Mouse (Mus musculus): ENCODE results near the gene Ddx21.

Gene Ddx21

DNA sequence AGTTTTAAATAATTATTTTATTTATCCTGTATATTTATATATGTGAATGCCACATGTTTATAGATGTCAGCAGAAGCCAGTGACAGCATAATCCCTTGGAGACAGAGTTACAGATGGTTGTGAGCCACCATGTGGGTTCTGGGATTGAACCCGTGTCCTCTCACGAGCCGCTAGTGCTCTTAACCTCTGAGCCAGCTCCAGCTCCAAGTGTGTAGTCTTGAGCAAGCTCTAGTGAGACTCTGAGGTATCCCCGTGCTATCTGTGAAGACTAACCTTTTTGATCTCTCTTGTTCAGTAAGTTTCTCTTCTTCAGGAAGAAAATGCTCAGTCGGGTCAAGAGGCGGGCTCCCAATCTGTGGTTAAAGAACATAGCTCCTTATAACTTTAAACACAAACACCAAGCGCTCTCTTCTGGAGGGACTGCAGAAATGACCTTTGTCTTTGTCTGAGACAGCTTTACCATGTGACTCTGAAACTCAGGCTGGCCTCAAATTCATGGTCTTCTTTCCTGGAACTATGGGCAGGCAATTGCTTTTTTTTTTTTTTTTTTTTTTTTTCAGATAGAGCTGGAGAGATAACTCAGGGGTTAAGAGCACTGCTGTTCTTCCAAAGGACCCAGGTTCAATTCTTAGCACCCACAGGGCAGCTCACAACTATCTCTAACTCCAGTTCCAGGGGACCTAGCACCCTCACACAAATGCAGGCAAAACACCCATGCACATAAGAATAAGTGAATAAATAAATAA is 31.8 kb downstream of the Ddx21 start:
- DNase-seq (ENCODE audit: low spot score), result no peak

- no peak for DNase-seq (ENCODE audit: low spot score)
Observed at GRCm38 (mm10) chr10:62568861-62569260, 33.2 kb downstream of the Ddx21 start.

DNA sequence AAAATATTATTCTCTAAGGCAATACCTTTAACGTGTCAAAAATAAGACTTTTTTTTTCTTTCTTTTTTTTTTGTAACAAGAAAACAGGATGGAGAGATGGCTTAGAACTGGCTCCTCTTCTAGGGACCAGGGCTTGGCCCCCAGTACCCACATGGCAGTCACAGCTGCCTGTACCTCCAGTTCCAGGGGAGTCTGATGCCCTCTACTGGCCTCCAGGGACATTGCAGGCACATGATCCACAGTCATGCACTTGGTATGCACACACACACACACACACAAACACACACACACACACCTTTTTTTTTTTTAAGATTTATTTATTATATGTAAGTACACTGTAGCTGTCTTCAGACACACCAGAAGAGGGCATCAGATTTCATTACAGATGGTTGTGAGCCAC is 44.3 kb downstream of the Ddx21 start:
- DNase-seq (ENCODE audit: low spot score), result no peak

- no peak for DNase-seq (ENCODE audit: low spot score)
Observed at GRCm38 (mm10) chr10:62556558-62556901, 45.6 kb downstream of the Ddx21 start.

DNA sequence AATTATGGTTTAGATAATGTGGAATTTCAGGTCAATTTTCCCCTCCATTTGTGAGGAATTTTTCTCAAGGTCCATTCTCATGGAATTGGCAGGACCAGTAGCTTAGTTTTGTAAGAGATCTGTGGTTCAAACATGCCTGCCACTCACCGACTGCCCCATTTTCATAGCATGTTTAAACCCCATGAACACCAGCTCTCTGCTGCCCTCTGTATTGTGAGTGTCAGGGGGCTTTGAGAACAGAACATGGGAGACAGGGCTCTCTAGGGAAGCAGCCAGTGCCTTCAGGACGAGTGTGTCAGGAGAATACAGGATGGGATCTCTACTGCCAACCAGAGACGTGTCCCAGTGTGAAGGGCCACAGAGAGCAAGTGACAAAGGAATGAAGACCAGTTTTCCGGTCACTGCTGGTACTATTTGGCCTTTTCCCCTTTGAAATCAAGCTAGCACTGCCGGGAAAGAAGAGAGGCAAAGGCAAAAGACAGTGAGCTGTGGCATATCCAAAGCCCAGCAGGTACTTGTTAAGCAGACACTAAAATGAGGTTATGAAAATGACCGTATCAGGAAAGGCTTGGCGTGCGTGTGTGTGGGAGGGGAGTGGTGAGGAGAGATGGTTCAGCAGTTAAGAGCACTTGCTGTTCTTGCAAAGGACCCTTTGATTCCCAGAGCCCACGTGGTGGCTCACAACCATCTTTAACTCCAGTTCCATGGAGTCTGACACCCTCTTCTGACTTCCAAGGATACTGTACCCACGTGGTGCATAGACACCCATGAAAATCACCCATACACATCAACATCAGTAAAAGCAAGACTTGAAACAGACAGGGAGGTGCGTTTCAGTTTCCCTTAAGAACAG is 46.1 kb downstream of the Ddx21 start:
- no peak for DNase-seq (ENCODE audit: low spot score)

GRCm38 (mm10) chr10:62553611-62554091 is 48.4 kb downstream of the Ddx21 start:
- DNase-seq (ENCODE audit: low spot score), result no peak

DNA sequence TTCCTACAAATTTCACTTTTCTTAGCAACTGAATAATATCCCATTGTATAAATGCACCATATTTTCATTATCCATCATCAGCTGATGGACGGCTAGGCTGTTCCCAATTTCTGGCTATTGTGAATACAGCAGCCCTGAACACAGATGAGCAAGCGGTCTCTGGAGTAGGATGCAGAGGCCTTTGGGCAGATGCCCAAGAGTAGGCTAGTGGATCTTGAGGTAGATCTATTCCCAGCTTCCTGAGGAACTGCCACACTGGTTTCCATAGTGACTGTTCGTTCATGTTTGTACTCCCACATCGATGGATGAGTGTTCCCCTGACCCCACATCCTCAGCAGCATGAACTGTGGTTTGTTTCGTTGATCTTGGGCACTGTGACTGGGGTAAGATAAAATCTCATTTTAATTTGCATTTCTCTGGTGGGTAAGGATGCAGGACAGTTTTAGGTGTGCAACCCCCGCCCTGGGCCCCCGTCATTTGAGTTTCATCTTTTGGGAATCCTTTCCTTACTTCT is 51.2 kb downstream of the Ddx21 start:
- DNase-seq (ENCODE audit: low spot score), result no peak

DNA sequence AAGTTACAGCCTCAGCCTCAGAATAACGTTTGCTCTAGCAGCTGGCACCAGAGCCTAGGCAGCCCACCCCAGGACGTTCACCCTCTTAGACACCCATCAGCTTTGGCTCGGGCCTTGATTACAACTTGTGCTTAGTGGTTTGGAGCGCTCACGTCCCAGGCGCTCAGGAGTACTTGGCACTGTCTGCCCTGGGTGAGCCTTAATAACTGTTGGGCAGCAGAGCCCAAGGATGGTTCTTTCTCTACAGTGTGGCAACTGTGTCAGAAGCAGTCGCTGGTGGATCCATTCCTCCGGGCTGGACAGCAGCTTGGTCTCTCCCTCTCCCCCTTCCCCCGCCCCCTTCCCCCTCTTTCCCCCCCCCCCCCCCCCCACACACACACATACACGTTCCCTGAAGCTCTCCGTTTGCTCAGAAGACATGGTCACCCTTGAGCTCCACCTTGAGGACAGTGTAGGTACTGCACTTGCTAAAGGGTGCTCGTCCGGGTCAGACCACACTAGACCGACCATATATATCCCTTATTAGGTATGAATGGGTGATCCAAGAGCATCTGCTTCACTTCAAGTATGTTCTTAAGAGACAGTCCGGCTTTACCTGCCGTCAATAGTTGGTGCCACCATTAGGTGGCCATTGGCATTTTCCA is 52.4 kb downstream of the Ddx21 start:
- peak; percentile 78 for DNase-seq (ENCODE audit: low spot score)

GRCm38 (mm10) chr10:62546441-62546840 is 55.6 kb downstream of the Ddx21 start:
- no peak for DNase-seq (ENCODE audit: low spot score)

DNA sequence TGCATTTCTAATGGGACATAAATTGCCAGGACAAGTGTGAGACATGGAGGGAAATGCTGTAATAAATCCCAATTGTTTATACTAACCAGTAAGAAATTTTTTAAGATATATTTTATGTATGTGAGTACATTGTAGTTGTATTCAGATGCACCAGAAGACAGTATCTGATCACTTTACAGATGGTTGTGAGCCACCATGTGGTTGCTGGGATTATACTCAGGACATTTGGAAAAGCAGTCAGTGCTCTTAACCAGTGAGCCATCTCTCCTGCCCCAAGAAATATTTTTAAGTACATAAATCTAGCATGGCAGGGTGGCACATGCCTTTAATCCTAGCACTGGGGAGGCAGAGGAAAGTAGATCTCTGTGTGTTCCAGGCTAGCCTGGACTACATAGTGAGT is 56.3 kb downstream of the Ddx21 start:
- no peak for DNase-seq (ENCODE audit: low spot score)

- DNase-seq (ENCODE audit: low spot score), result no peak
Observed at GRCm38 (mm10) chr10:62544316-62544715, 57.8 kb downstream of the Ddx21 start.

- no peak for DNase-seq (ENCODE audit: low spot score)
Observed at GRCm38 (mm10) chr10:62543399-62543808, 58.7 kb downstream of the Ddx21 start.

GRCm38 (mm10) chr10:62542928-62543327 is 59.2 kb downstream of the Ddx21 start:
- no peak for DNase-seq (ENCODE audit: low spot score)

DNA sequence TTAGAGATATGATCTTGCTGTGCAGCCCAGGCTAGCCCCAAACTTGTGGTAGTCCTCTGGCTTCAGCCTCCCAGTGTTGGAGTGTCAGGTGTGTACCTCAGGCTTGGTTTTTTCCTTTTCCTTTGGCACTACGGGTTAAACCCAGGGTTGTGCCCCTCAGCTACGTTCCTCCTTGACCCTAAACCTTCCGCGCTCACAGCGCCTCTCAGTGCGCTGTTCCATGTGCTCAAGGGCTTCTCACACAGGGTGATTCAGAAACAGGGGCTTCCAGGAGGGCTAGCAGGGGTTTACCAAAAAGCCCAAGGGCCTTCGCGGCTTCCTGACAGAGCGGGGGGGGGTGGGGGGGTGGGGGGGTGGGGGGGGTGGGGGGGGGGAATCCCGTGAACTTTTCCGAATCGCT is 59.6 kb downstream of the Ddx21 start:
- no peak for DNase-seq (ENCODE audit: low spot score)

GRCm38 (mm10) chr10:62541499-62541898 is 60.6 kb downstream of the Ddx21 start:
- no peak for DNase-seq (ENCODE audit: low spot score)

DNA sequence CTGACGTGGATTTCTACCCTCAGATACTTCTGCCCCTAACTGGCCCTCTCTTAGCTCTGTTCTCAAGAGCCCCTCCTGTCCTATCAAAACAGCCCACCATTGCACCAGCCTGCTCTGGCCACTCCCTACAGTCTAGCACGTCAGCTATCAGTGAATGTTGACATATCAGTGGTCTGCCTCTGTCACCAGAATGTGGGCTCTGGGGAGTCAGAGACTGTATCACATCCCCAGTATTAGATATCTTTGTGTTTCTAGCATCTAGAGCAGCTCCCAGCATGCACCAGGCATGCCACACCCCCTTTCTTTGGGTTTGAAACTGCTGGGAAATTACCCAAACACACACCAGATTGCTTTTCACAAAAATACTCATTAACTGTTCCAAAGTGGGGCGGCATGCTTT is 61.3 kb downstream of the Ddx21 start:
- no peak for DNase-seq (ENCODE audit: low spot score)

DNA sequence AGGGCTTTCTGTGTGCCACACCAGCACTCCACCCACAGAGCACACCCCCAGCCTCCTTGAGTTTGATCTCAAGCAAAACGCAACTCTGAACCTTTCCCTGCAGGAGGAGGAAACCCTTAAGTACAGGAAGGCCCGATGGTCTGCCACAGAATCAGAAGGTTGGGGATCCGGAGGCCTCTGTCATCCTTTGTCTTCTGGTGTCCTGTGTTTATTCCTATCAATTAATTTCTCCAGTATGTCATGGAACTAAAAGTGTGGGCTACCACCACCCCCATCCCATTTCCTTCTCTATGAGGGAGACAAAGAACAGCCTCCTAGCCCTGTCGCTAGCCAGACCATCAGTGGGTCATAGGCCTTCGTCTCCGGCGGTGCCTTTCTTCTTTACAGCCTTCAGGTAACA is 67.6 kb downstream of the Ddx21 start:
- DNase-seq (ENCODE audit: low spot score), result no peak

GRCm38 (mm10) chr10:62532832-62533231 is 69.2 kb downstream of the Ddx21 start:
- DNase-seq (ENCODE audit: low spot score), result no peak

Data from c-Kit-positive CD71-positive TER-119-positive erythroid progenitor cells, embryonic 14.5 days (primary cell).